Mouse (Mus musculus): ENCODE data around the gene Omg.

Gene Omg

DNA sequence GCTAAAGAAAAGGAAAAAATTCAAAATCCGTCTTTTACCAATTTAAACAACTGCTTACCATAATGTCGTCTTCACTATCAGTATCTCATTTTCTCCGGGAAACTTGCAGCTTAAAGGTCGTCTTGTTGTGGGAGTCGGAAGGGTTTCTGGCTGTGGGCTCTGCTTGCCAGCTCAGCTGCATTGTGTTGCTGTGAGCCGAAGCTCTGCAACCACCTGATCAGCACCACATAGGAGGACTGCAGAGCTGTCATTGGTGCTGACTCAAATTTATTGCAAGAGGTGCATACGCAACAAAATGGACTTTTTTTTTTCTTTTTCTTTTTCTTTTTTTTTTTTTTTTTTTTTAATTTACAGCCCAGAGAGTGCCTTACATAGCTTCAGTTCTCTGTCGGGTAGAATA, at the start of gene Omg:
Gene Omg (minus strand): TSS at position 240 of the 400 bp plus-strand sequence.
- DNase-seq (ENCODE audit: low read depth): no peak

DNA sequence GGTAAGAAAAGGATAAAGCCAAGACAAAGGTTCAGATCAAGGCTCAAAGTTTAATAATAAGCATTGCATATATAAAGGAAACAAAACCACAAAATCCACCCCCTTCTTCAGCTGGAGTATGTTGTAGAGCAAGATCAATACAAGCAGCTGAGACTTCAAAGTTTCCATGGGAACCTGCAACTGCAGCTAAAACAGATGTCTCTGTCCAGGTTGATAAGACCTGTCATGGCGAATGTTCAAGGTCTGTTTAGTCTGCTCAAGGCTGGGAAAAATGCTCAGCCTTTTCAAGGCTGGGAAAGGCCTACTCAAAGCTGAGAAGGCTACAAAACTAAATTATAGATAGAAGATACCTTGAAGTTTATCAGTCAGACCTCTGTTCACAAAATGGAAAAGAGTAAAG, 48.7 kb upstream of the Omg start:
- peak; percentile 54 for DNase-seq (ENCODE audit: low read depth)

DNA sequence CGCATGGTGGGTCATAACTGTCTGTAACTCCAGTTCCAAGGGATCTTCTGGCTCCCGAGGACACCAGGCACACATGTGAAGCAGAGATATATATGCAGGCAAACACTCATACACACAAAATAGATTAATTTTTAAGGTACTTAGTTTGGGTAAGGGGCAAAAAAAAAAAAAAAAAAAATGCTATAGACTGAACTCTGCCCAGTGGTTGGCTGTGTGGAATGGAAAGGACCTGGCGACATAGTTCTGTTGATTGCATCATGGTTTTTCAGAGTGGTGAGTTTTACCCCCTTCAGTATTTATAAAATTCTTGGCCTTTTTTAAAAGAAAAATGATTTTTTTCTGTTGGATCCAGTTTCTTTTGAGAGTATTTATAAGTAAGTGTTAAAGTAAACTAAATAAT, 32.4 kb upstream of the Omg start:
- DNase-seq (ENCODE audit: low read depth): no peak

DNA sequence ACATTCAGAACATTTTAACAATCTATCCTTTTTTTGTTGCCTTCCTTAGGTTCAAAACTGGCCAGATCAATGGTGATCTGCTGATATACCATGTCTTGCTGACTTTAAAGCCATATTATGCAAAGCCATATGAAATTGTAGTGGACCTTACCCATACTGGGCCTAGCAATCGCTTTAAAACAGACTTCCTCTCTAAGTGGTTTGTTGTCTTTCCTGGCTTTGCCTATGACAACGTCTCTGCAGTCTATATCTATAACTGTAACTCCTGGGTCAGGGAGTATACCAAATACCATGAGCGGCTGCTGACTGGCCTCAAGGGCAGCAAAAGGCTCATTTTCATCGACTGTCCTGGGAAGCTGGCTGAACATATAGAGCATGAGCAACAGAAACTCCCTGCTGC, 31.7 kb upstream of the Omg start:
- no peak for DNase-seq (ENCODE audit: low read depth)

DNA sequence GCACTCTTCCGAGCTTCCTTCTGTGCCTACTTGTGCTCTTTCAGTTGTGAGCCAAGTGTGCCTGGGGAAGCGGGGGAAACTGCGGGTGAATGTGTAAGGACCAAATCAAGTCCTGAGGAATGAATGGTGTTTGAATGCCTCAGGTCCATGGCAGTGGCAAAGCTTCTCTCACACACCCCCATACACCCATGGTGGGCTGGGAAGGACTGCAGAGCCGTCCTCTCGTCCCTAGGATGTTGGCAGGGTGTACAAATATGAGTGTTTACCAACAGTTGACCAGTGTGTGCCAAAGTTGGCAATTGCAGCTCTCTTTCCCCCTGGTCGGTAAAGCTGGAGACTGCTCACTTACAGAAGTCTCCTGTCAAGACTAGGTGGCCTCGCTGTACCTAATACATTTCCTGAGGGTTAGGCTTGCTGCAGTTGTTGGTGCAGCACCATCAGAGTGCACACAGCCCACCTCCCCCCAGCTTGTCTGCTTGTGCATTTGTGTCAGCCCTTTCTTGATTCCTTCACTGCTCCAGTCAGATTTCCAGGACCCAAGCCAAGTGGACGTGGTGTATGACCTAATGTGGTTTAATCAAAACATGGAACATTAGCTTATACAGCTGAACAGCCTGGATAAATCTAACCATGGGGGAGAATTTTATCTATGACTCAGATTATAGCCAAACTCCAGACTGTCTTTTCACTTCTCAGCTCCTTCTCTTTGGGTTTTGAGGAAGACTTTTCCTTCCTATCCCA, 30.2 kb upstream of the Omg start:
- DNase-seq (ENCODE audit: low read depth): no peak

DNA sequence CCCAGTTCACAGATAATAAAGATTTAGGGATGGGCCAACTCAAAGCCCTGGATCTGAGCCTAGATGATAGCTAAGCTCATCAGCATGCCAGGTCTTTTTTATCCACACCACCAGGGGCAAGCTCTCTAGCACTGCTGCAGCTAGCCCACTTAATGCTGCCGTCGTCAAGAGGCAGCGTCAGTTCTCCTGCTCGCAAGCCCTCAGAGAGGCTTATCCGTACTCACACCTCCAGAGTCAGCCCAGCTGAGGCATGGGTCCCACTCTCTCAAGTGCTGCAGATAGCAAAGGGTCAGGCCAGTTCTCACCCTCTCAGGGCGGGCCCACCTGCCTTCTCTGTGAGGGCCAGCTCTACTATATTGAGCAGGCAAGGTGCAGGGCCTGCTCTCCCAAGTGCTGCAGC, 29.4 kb upstream of the Omg start:
- no peak for DNase-seq (ENCODE audit: low read depth)

DNA sequence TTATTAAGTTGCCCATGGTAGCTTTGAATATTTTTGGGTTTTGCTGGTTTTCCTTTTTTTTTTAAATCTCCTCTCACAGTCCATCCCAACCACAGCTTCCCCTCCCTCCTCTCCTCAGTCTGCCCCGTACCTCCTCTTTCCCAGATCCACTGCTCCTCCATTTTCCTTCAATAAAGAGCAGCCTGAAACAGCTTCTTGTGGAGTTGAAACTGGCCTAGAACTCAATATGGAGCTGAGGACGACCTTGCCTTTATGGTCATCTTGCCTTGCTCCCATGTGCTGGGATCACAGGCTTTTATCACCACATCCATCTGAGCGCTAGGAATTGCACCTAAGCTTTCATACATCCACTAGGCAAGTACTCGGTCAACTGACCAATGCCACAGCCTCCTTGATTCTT, 27.6 kb upstream of the Omg start:
- DNase-seq (ENCODE audit: low read depth): no peak

DNA sequence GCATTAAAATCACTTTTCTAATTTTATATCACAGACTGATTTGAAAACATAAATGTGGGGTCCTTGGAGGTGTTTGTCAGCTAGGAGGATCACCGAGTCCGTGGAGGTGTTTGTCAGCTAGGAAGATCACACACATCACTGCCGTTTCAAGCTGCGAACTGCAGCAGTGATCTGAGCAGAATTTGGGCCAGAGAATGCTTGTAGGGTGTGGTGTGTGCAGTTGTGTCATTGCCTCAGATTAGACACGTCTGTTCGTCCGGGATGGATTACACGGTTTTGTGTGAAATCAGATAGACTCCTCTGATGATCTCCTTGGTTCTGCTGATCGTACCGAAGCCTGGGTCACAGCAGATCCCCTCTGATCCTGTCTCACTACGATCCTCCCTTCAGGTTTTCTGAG, 26.9 kb upstream of the Omg start:
- DNase-seq (ENCODE audit: low read depth): no peak

DNA sequence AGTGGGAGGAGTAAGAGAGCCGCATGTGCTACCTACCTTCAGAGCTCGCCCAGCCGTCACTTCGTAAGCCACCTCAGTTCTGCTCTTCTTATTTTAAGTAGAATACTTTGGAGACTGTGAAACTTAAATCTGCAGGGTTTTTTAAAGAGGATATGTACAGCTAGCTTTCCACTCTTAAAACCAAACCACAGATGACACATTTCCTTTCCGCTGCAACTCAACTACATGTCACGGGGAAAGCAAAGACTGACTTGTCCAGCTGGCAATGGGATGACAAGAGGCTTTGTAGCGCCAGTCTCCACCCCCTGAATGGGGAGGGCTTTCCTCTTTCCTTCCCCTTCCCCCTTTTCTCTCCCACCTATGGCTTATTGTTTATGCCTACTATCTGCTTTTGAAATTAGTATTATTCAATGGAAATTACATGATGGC, 26.5 kb upstream of the Omg start, which contains the start of the genes Evi2 and Evi2a:
Gene Evi2 (minus strand): TSS at position 257 of the 429 bp plus-strand sequence.
Gene Evi2a (minus strand): TSS at position 277 of the 429 bp plus-strand sequence.
- no peak for DNase-seq (ENCODE audit: low read depth)

DNA sequence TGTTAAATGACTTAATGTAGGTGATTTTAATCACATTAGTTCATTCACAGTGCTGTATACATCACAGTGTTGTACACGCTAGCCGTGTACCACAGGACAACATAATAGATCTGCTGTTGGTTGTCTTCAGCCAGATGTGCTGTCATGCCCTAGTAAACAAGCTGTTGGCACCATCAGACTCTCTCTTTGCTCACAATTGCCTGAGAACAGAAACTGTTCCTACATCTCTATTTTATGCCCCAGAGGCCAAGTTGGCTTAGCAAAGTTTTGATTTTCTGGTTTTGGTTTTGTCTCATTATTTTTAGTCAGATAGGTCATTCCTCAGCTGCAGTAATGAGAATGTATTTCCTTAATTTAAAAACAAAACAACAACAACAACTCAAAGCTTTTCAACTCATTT, 25.9 kb upstream of the Omg start:
- DNase-seq (ENCODE audit: low read depth): no peak

DNA sequence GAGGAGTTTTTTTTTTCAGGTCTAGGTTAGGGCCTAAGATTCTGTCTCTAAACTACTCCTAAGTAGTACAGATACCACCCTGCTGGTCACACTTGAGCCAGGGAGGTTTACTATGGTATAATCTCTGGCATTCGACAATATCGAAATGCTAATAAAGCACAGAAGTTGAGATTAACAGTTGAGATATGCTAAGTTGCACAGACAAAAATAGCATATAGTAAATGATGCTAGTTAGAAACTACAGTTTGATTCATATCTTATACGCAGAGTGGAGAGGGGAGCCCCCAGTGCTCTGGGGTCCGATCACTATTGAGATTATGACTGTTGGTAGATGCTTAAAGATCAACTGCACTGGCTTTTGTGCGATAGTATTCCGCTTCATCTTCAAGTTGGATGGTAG, 25.3 kb upstream of the Omg start:
- DNase-seq (ENCODE audit: low read depth): no peak

DNA sequence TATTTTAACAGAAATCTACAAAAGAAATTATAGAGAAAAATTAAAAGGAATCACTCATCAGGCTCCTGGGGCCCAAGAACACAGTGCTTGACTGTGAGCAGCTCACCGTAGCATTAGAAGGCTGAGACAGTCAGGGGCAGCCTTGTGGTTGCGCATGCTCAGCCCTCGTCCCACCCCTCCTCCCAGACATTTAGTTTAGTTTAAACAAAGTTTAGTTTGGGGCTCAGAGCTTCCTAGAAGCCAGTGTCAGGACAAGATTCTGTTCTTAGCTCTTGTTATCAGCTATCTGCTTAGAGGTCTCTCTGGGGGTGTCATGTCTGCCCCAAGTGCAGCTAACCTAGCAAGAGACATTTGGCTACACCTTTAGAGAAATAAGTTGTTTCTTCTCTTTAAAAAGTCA, 24.7 kb upstream of the Omg start:
- no peak for DNase-seq (ENCODE audit: low read depth)

DNA sequence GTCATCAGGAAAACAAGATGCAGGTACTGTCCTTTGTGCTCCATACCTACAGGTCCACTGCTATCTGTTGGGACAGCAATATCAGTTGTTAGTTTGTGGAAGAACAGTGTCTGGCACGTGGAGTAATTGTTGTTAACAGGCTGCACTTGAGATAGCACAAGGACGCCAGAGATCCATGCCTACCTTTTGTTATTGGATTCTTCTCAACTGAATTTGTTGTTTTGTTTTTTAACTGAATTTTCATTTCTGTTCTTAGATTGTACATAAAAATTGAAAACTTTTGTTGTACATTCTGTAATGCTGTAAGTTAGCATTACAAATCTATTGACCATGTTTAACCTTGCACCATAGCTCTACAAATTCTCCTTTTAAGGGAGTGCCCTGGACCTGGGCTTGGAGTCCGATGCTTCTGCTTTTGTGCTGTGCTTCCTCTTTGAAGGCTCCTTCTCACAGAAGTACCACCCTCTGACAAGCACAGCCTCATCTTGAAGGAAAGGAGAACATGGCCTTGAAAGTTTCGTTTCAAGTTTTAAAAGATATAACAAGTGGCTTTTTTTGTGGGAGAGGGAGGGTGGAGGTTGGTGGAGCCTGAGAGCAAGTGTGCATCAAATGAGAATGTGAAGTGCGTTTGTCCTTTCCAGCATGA, 24.0 kb upstream of the Omg start:
- DNase-seq (ENCODE audit: low read depth): no peak

DNA sequence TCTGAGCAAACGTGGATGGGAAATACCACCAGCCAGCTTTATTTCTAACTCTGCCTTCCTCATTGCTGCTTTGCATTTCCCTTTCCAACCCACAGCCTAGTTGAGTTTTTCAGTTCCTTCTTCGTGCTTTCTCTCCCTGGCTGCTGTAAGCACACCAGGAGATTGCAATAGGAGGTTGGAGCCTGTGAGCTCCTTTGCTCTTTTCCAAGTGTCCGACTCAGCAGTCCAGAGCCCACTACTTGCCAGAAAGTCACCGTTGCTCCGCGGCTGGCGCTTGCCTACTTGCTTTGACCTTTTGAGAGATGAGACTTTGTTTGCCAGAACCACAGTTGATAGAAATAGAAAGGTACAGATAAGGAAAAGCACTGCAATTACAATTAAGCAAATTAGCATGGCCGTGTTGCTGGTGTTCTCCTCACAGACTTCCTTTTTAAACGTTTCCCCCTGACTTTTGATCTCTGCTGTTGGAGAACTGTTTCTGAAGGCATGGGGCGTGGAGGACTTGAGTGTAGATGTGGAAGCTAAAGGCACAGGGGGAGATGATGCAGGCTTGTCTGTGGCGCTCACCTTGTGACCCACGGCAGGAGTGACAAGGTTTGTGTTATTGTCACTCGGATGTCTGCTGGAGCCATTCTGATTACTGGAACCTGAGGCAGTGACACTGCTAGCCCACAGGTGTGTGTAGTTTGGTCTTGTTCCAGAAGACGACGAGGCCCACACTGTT, 23.3 kb upstream of the Omg start:
- no peak for DNase-seq (ENCODE audit: low read depth)

DNA sequence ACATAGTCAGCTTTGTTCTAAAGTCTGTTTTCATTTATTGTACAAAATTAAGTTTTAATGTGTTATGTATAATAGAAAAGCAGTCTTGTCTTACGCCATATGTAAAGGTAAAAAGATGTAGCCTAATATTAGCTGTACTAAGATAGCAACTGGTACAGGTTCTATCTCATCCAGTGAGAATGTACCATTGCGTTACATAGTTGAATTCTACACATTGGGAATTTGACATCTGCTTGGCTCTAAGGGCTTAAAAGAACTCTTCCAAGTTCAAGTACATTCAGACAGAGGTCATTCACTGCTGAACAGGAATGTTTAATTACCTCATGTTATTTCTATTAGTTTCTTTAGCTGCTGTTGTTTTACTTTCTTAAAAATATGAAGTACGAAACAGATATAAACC, 22.7 kb upstream of the Omg start:
- no peak for DNase-seq (ENCODE audit: low read depth)

DNA sequence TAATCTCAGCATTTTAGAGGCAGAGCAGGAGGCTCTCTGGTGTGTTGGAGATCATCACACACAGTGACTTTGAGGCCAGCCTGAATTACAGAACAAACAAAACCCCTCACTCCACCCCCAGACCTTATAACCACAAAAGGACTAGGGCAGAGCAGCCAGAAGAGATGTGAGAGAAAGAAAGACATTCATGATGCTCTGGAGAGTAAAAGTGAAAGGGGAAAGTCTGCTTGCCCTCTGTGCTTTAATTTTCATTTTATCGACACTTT, 20.4 kb upstream of the Omg start:
- DNase-seq (ENCODE audit: low read depth): no peak

DNA sequence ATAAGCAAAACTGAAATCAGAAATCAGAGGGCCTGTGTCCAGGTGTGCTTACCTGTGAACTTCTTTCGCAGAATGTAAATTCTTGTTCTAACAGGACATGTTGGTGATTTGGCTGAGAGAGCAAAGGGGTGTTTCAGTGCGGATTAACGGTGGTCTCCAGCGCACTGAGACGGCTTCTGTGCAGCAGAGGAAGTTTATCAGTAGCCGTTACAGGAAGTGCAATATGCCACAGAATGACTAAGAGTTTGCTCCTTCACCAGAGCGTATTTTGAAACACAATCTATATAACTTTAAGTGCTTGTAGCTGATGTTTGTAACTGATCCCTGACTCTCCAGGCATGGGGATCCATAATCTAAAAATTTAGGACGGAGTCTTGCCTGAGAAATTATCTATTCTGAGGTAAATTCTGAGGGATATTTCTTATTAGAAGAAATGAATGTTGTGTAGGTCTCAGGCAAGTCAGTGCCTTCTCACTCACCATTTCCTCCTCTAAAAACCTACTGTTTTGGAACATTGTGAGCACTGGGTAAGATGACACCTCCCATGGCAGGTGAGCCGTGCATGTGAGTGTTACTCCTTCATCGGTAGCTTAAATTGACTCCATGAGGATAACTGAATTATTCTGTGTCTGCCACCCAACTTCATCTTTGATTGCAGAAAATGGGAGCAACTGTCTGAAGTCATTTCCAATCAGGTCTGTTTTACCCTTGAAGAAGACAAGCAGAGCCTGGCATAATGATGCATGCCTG, 19.9 kb upstream of the Omg start, which contains the start of gene Evi2b:
Gene Evi2b (minus strand): TSS at position 203 of the 750 bp plus-strand sequence.
- DNase-seq (ENCODE audit: low read depth): no peak

DNA sequence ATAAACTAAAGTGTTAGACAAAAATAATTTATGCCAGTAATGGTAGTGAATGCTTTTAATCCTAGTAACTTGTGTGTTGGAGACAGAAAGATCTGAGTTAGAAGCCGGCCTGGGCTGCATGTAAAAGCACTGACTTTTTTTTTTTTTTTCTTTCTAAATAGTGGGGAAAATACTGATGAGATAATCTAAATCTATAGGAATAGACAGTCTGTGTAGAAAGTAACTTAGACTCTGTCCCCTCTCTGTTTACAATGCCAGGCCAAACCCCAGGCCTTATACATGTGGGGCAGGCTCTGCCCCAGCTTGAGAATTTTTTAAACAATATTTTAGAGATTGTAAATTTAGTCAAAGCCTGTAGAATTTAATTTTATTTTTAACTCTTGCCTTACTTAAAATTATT, 19.1 kb upstream of the Omg start:
- no peak for DNase-seq (ENCODE audit: low read depth)

DNA sequence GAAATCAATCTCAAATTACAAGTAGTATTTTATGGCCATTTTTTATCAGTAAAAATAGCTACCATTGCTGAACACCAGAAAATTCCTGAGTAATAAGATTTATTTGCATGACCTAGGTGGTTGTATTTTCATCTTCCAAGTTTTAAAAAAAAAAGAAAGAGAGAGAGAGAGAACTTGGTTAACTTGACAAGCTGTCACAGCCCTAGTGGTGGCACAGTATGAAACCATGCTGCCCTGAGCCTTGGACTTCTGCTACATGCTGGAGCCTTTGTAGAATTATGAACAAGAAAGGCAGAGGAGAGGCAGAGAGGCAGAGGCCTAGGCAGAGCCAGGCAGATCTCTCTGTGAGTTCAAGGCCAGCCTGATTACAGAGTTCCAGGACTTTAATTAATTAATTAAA, 18.0 kb upstream of the Omg start:
- no peak for DNase-seq (ENCODE audit: low read depth)

DNA sequence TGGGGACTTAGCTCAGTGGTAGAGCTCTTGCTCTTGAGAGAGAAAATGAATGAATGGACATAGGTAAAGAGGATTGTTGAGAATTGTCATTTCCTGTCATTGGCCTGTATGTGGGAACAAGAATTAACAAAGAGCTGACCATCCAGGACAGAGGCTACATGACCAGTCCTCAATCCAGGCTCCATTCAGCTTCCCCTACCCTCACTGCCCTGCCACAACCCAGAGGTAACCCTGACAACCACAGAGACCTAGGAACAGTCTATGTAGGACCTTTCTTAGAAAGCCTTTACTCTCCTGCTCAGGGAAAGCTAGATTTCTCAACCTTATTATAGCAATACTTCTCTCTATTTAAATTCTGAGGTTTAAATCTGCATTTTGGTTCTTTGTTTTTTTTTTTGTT, 16.9 kb upstream of the Omg start:
- no peak for DNase-seq (ENCODE audit: low read depth)

DNA sequence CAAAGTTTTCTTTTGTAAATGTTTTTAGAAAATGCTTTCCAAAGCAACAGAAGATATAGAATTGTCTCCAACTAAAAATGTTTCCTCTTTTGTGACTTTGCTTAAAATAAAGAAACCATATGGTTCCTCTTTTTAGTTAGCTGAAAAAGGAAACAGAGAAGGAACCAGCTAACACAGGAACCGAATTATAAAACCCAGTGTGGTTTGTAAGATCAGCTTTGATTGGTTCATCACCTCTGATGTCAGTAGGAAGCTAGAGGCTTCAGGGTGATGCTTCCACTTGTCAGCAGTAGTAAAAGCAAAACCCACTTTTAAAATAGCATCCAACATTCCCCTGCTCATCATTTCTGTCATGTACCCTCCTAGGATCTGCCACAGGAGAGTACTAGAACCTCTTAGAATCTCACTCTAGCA, 16.0 kb upstream of the Omg start:
- DNase-seq (ENCODE audit: low read depth): no peak

DNA sequence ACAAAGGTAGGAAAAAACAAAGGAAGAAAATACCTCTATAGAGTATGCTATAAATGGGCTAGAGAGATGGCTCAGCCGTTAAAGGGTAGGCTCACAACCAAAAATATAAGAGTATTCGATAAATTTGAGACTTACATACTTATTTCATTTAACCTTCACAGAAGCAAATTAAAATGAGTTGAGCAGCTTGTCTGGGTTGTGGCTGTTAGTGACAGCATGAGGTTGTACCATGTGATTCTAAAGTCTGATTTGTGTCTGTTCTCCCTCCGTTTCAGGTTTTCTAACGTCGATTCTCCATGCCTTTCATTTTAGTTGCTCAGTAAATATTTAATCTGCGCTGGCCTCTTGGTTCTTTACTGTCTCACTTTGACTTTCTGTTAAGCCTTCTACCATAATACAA, 15.4 kb upstream of the Omg start:
- no peak for DNase-seq (ENCODE audit: low read depth)

DNA sequence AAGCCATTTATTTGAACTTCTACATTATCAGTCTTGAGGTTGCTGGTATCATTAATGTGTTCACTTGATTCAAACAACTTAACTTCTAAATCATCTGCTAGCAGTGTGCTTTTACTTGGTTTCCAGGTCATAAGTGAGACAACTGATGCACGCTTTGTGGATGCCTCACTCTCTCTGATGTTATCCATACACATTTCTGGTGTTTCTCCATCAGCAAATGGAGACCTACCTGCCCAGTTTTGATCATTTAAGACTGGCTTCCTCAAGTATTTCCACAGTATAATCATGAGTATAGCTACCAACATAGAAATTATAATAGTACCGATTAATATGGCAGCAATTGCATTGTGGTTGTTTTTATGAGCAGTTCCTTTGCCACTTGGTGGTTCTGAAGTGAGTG, 11.9 kb upstream of the Omg start:
- DNase-seq (ENCODE audit: low read depth): no peak
